Mouse (Mus musculus) MEL (cell line): ENCODE results near the gene 1700109H08Rik. TPM values are rescaled to one million over a fixed set of nuclear protein-coding genes. Genes with fewer than 3 reads are reported as not detected.

Experiments
- DNase-seq: peaks from one replicate; pipeline ENCODE4 v3.0.0; 2011; ENCODE audit warnings: low read depth, low spot score
- H3K27ac ChIP-seq: 2 replicates; pipeline ENCODE4 v1.5.1; 2012; ENCODE audit warnings: low read depth, mild to moderate bottlenecking, control low read depth, low read length, moderate library complexity; ENCODE audit not compliant: control insufficient read depth
- H3K27me3 ChIP-seq, 2 experiments: fragments of 150-350 bp in 1 of 2; sonication (generic) in 1 of 2; 2 replicates each; pipeline ENCODE4 v1.6.1; 2012; ENCODE audit warnings: low read length in 2 of 2, mild to moderate bottlenecking in 2 of 2, improper control_type of control experiment in 1 of 2, moderate library complexity in 1 of 2; ENCODE audit not compliant: insufficient read depth in 2 of 2, control insufficient read depth in 1 of 2
- H3K36me3 ChIP-seq, 2 experiments: 2 replicates each; pipeline ENCODE4 v1.6.1; 2012 to 2014; ENCODE audit warnings: low read length in 2 of 2, improper control_type of control experiment in 1 of 2, inconsistent platforms in 1 of 2, mild to moderate bottlenecking in 1 of 2; ENCODE audit not compliant: insufficient read depth in 2 of 2, control insufficient read depth in 1 of 2
- H3K4me1 ChIP-seq, 2 experiments: fragments of 150-350 bp in 1 of 2; sonication (generic) in 1 of 2; 2 replicates each; pipeline ENCODE4 v1.6.1; 2012; ENCODE audit warnings: low read length in 2 of 2, improper control_type of control experiment in 1 of 2, mild to moderate bottlenecking in 1 of 2; ENCODE audit not compliant: insufficient read depth in 2 of 2, control insufficient read depth in 1 of 2
- H3K4me3 ChIP-seq, 2 experiments: fragments of 150-350 bp in 1 of 2; sonication (generic) in 1 of 2; 2 replicates each; pipeline ENCODE4 v1.5.1; 2012; ENCODE audit warnings: low read depth in 2 of 2, low read length in 2 of 2, mild to moderate bottlenecking in 2 of 2, moderate library complexity in 2 of 2, control low read depth in 1 of 2, improper control_type of control experiment in 1 of 2; ENCODE audit not compliant: control insufficient read depth in 1 of 2, insufficient read depth in 1 of 2
- H3K79me2 ChIP-seq: 2 replicates; pipeline ENCODE4 v1.6.1; 2012; ENCODE audit warnings: mild to moderate bottlenecking, low read length, moderate library complexity; ENCODE audit not compliant: control insufficient read depth, poor library complexity, insufficient read depth
- H3K9ac ChIP-seq: 2 replicates; pipeline ENCODE4 v1.6.1; 2012; ENCODE audit warnings: low read depth, mild to moderate bottlenecking, control low read depth, low read length, moderate library complexity; ENCODE audit not compliant: control insufficient read depth, poor library complexity, severe bottlenecking
- H3K9me3 ChIP-seq: fragments of 150-350 bp; sonication (generic); replicated peaks from 2 replicates; pipeline ENCODE4 v1.6.1; 2012; ENCODE audit warnings: mild to moderate bottlenecking, low read length, improper control_type of control experiment, moderate library complexity; ENCODE audit not compliant: insufficient read depth
- BHLHE40 ChIP-seq: IDR thresholded peaks from 2 replicates; pipeline ENCODE4 v1.6.1; 2012; ENCODE audit warnings: low read depth, mild to moderate bottlenecking, inconsistent platforms, low read length, improper control_type of control experiment, borderline replicate concordance
- CHD1 ChIP-seq: IDR thresholded peaks from 2 replicates; pipeline ENCODE4 v1.6.1; 2012; ENCODE audit warnings: low read depth, mild to moderate bottlenecking, inconsistent platforms, low read length, improper control_type of control experiment
- CHD2 ChIP-seq: IDR thresholded peaks from 2 replicates; pipeline ENCODE4 v1.6.1; 2011; ENCODE audit warnings: low read length, improper control_type of control experiment
- E2F4 ChIP-seq: IDR thresholded peaks from 2 replicates; pipeline ENCODE4 v1.6.1; 2011; ENCODE audit warnings: low read depth, low read length, improper control_type of control experiment, borderline replicate concordance
- EP300 ChIP-seq, 2 experiments: IDR thresholded peaks; 2 replicates each; pipeline ENCODE4 v1.6.1; 2011; ENCODE audit warnings: improper control_type of control experiment in 2 of 2, low read length in 2 of 2, low read depth in 1 of 2, mild to moderate bottlenecking in 1 of 2
- ETS1 ChIP-seq: IDR thresholded peaks from 2 replicates; pipeline ENCODE4 v1.6.1; 2012; ENCODE audit warnings: low read depth, mild to moderate bottlenecking, inconsistent platforms, low read length, improper control_type of control experiment, moderate library complexity
- GABPA ChIP-seq: IDR thresholded peaks from 2 replicates; pipeline ENCODE4 v1.6.1; 2012; ENCODE audit warnings: low read depth, mild to moderate bottlenecking, inconsistent platforms, low read length, improper control_type of control experiment, moderate library complexity
- JUND ChIP-seq: IDR thresholded peaks from 2 replicates; pipeline ENCODE4 v1.6.1; 2011; ENCODE audit warnings: low read depth, mild to moderate bottlenecking, improper control_type of control experiment, low read length
- KAT2A ChIP-seq: conservative IDR thresholded peaks from 2 replicates; pipeline ENCODE4 v1.6.1; 2012; ENCODE audit warnings: low read depth, low read length, improper control_type of control experiment, inconsistent platforms
- MAX ChIP-seq: IDR thresholded peaks from 2 replicates; pipeline ENCODE4 v1.6.1; 2011; ENCODE audit warnings: low read length, improper control_type of control experiment
- MYB ChIP-seq: IDR thresholded peaks from 2 replicates; pipeline ENCODE4 v1.6.1; 2011; ENCODE audit warnings: mild to moderate bottlenecking, low read depth, low read length, improper control_type of control experiment
- NRF1 ChIP-seq: IDR thresholded peaks from 2 replicates; pipeline ENCODE4 v1.6.1; 2014; ENCODE audit warnings: low read depth, mild to moderate bottlenecking, inconsistent platforms, low read length, improper control_type of control experiment, moderate library complexity; ENCODE audit not compliant: poor library complexity, insufficient read depth, severe bottlenecking
- POLR2AphosphoS5 ChIP-seq: IDR thresholded peaks from 2 replicates; pipeline ENCODE4 v1.6.1; 2012; ENCODE audit warnings: low read depth, borderline replicate concordance, mild to moderate bottlenecking, inconsistent platforms, low read length, moderate library complexity, mixed read lengths
- SMC3 ChIP-seq: IDR thresholded peaks from 2 replicates; pipeline ENCODE4 v1.6.1; 2011; ENCODE audit warnings: low read depth, low read length, improper control_type of control experiment
- TAL1 ChIP-seq: IDR thresholded peaks from 2 replicates; pipeline ENCODE4 v1.6.1; 2012; ENCODE audit warnings: mild to moderate bottlenecking, inconsistent platforms, low read length, moderate library complexity, mixed read lengths
- TBP ChIP-seq: IDR thresholded peaks from 2 replicates; pipeline ENCODE4 v1.8.0; 2011; ENCODE audit warnings: low read depth, low read length, improper control_type of control experiment
- TCF12 ChIP-seq: IDR thresholded peaks from 2 replicates; pipeline ENCODE4 v1.6.1; 2014; ENCODE audit warnings: low read depth, mild to moderate bottlenecking, inconsistent platforms, low read length, improper control_type of control experiment, moderate library complexity
- UBTF ChIP-seq: IDR thresholded peaks from 2 replicates; pipeline ENCODE4 v1.6.1; 2012; ENCODE audit warnings: low read depth, mild to moderate bottlenecking, inconsistent platforms, low read length, improper control_type of control experiment, moderate library complexity, borderline replicate concordance; ENCODE audit not compliant: insufficient read depth
- USF1 ChIP-seq: IDR thresholded peaks from 2 replicates; pipeline ENCODE4 v1.6.1; 2014; ENCODE audit warnings: low read depth, mild to moderate bottlenecking, inconsistent platforms, low read length, improper control_type of control experiment, moderate library complexity
- ZNF384 ChIP-seq: IDR thresholded peaks from 2 replicates; pipeline ENCODE4 v1.6.1; 2012; ENCODE audit warnings: low read depth, mild to moderate bottlenecking, inconsistent platforms, low read length, improper control_type of control experiment
- polyA plus RNA-seq, 2 experiments: library from polyadenylated mRNA; stranded (reverse) in 1 of 2; unstranded in 1 of 2; fragments of >175 nt in 1 of 2; fragments of >200 nt in 1 of 2; gene quantifications; 2 replicates each; pipeline versions ENCODE4 v1.2.1 to v1.2.4; 2012; ENCODE audit warnings: low replicate concordance in 2 of 2, low read depth in 1 of 2; ENCODE audit not compliant: insufficient read length in 2 of 2, insufficient read depth in 1 of 2, missing spikeins in 1 of 2
- total RNA-seq: library from RNA; depleted of rRNA; stranded (reverse); fragments of 300-350 nt; gene quantifications from 2 replicates; pipeline ENCODE4 v1.2.3, GENCODE M21; 2012

The 1700109H08Rik gene
- total and polyA plus RNA-seq, 3 experiments, result 1.6 to 4.2 TPM; not detected in 1

DNA sequence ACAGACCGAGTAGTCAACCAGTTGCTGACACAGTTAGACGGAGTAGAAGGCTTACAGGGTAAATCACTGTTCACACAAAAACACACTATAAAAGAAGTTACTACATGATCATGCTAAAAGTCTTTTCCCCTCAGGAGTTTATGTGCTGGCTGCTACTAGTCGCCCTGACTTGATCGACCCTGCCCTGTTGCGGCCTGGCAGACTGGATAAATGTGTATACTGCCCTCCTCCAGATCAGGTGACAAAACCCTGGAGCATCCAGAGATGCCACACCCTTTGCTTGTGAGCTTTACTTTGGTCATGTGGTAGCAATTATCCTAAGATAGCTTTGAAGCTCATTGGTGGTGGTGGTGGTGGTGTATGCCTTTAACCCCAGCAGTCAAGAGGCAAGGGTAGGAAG, 58.7 kb downstream of the 1700109H08Rik start:
- H3K9ac ChIP-seq, result no peak overlapping the region
- no peak overlapping the region for H3K27ac ChIP-seq
- H3K36me3 ChIP-seq, result peaks cover 4 to 6% of the 10 kb centered on the region in 2 experiments
- TF ChIP-seq TBP (no peak), POLR2AphosphoS5 (no peak), TAL1 (no peak), EP300 (IDR thresholded peaks at IDR 0.05; ENCODE audit: low read depth in 1 of 2, low read length in 2 of 2) (no peak)
- no peaks in the 10 kb centered on the region for H3K9me3 ChIP-seq
- no peaks in the 10 kb centered on the region for H3K79me2 ChIP-seq
- H3K4me3 ChIP-seq, result no peak overlapping the region
- H3K4me1 ChIP-seq, result peaks cover 0 to 3% of the 10 kb centered on the region in 2 experiments; a peak in 2 of 4 replicates
- DNase-seq, result no peak
- H3K27me3 ChIP-seq, result no peaks in the 10 kb centered on the region

DNA sequence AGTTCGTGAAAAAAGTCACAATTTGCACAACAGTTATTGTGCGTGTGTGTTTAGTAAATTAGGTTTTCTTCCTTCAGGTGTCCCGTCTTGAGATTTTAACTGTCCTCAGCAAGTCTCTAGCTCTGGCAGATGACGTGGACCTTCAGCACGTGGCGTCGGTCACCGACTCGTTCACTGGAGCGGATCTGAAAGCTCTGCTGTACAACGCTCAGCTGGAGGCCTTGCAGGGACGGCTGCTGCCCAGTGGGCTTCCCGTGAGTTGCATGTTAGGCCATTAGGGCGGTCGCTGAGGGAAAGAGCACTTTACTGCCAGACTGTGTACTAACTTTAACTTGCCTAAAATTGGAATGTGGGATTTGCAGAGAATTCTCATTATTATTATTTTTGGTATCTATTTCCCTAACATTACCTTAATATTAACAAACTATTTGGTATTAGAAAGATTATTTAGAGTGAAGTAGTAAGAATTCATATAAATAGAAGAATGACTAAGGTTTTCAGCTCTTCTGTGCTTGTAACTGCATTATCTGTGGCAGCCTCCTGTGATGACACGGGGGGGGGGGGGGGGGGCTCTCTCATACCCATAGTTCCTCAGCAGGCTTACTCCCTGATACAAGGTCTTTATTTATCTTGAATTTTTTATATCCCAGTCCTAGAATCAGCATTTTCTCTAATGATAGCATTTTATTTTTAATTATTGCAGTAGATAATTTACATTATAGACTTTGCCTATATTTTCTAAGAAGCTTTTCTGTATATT, 60.3 kb downstream of the 1700109H08Rik start:
- Histone ChIP-seq H3K27me3 (no peaks in the 10 kb centered on the region), H3K36me3 (peaks cover 4 to 6% of the 10 kb centered on the region in 2 experiments), H3K4me3 (no peak overlapping the region)

DNA sequence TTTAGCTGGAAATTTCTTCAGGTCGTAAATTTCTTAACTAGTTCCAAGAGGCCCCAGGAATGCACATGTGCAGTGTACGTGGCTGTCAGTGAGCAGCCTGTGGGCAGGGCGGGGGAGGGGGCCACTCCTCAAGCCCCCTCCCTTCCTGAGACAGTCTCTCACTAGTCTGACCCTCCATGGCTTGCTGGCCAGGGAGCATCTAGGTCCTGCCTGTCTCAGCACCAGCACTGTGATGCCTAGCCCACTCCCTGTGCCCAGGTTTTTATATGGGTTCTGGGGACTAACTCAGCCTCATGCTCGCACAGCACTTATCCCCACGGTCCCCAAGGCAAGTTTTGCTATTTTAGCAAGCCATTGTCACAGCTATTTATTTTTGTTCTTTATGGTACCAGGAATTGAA, 60.9 kb downstream of the 1700109H08Rik start:
- H3K9me3 ChIP-seq, result no peaks in the 10 kb centered on the region
- peaks cover 4 to 6% of the 10 kb centered on the region in 2 experiments for H3K36me3 ChIP-seq
- no peak overlapping the region for H3K27ac ChIP-seq
- no peaks in the 10 kb centered on the region for H3K79me2 ChIP-seq
- no peak for TF ChIP-seq CHD2
- TF ChIP-seq SMC3, result no peak
- TF ChIP-seq E2F4, result no peak
- no peak for TF ChIP-seq NRF1
- no peak for TF ChIP-seq USF1
- TF ChIP-seq GABPA, result no peak
- no peak for TF ChIP-seq CHD1
- TF ChIP-seq UBTF, result no peak
- TF ChIP-seq BHLHE40, result no peak
- TF ChIP-seq EP300 (IDR thresholded peaks at IDR 0.05; ENCODE audit: low read depth in 1 of 2, low read length in 2 of 2), result no peak
- no peak for TF ChIP-seq MAX
- TF ChIP-seq JUND, result no peak
- TF ChIP-seq TBP, result no peak
- TF ChIP-seq TCF12, result no peak
- TF ChIP-seq TAL1, result no peak
- no peak for TF ChIP-seq KAT2A
- no peak for TF ChIP-seq ETS1
- no peak for TF ChIP-seq ZNF384
- no peak for TF ChIP-seq MYB
- DNase-seq, result no peak
- no peaks in the 10 kb centered on the region for H3K27me3 ChIP-seq
- peaks cover 0 to 3% of the 10 kb centered on the region in 2 experiments; a peak in 2 of 4 replicates for H3K4me1 ChIP-seq
- no peak overlapping the region; the same call in 1 of the 2 replicates for H3K9ac ChIP-seq
- H3K4me3 ChIP-seq, result no peak overlapping the region

More for the DNA sequence above, 60.3 kb downstream of the 1700109H08Rik start:
- no peaks in the 10 kb centered on the region for H3K9me3 ChIP-seq
- DNase-seq, result peak; percentile 49
- TF ChIP-seq CHD2, result no peak
- peak in 1 of 2 experiments; percentile 25; a peak in 1 of 4 replicates for TF ChIP-seq EP300 (IDR thresholded peaks at IDR 0.05; ENCODE audit: low read depth in 1 of 2, low read length in 2 of 2)
- TF ChIP-seq TCF12, result peak; percentile 27; the same call in 1 of the 2 replicates
- H3K27ac ChIP-seq, result no peak overlapping the region
- no peak overlapping the region; the same call in 1 of the 2 replicates for H3K9ac ChIP-seq
- peaks cover 0 to 3% of the 10 kb centered on the region in 2 experiments; a peak in 2 of 4 replicates for H3K4me1 ChIP-seq
- no peaks in the 10 kb centered on the region for H3K79me2 ChIP-seq
